Mouse (Mus musculus): ENCODE measurements around the gene Gm49336. TPM values are rescaled to one million over a fixed set of nuclear protein-coding genes. Genes with fewer than 3 reads are reported as not detected.

The Gm49336 gene
- total RNA-seq, 1 experiment = 29.6 TPM

- in situ Hi-C loops (cut with MboI; ENCODE audit: low sequenced_read_pairs in 2 of 2, unreplicated experiment in 2 of 2) = no loop called here
These were observed 80.3 kb downstream of the Gm49336 start for GRCm38 (mm10) chr14:60170845-60171610.

GRCm38 (mm10) chr14:60163367-60163766 is 87.9 kb downstream of the Gm49336 start:
- no peak for DNase-seq (ENCODE audit: low read depth, low spot score)
- Histone ChIP-seq H3K4me3 (ENCODE audit: insufficient read depth in 1 of 2, low read depth in 1 of 2, low read length in 2 of 2, poor library complexity in 1 of 2, severe bottlenecking in 1 of 2) (no peak overlapping the region), H3K27ac (ENCODE audit: insufficient read depth, low read depth, low read length, poor library complexity, severe bottlenecking) (no peak overlapping the region), H3K36me3 (ENCODE audit: control insufficient read depth, insufficient read depth, low read length, poor library complexity, severe bottlenecking) (no peaks in the 10 kb centered on the region), H3K9me3 (ENCODE audit: control insufficient read depth, insufficient read depth, low read depth, low read length) (no peaks in the 10 kb centered on the region), H3K4me1 (ENCODE audit: control insufficient read depth in 2 of 2, insufficient read depth in 2 of 2, low read length in 2 of 2, poor library complexity in 1 of 2) (no peaks in the 10 kb centered on the region), H3K9ac (ENCODE audit: insufficient read depth, low read depth, low read length, poor library complexity, severe bottlenecking) (no peak overlapping the region)
- in situ Hi-C loops (cut with MboI; ENCODE audit: low sequenced_read_pairs in 2 of 2, unreplicated experiment in 2 of 2) = no loop called here
- no peak for TF ChIP-seq ZC3H11A (IDR thresholded peaks at IDR 0.05; ENCODE audit: borderline replicate concordance, low read depth, low read length)

More at GRCm38 (mm10) chr14:60170845-60171610, 80.3 kb downstream of the Gm49336 start:
- DNase-seq (ENCODE audit: low read depth, low spot score) = no peak
- Histone ChIP-seq H3K27ac (ENCODE audit: insufficient read depth, low read depth, low read length, poor library complexity, severe bottlenecking) (no peak overlapping the region), H3K4me3 (ENCODE audit: insufficient read depth in 1 of 2, low read depth in 1 of 2, low read length in 2 of 2, poor library complexity in 1 of 2, severe bottlenecking in 1 of 2) (no peak overlapping the region), H3K9me3 (ENCODE audit: control insufficient read depth, insufficient read depth, low read depth, low read length) (no peaks in the 10 kb centered on the region), H3K36me3 (ENCODE audit: control insufficient read depth, insufficient read depth, low read length, poor library complexity, severe bottlenecking) (no peaks in the 10 kb centered on the region), H3K4me1 (ENCODE audit: control insufficient read depth in 2 of 2, insufficient read depth in 2 of 2, low read length in 2 of 2, poor library complexity in 1 of 2) (no peaks in the 10 kb centered on the region), H3K9ac (ENCODE audit: insufficient read depth, low read depth, low read length, poor library complexity, severe bottlenecking) (no peak overlapping the region)
- TF ChIP-seq CHD2 (IDR thresholded peaks at IDR 0.05; ENCODE audit: low read depth, low read length) = no peak

Other genes starting within 250 kb of the Gm49336 start
- gene Atp8a2, start 54.3 kb downstream of the Gm49336 start, total RNA-seq (2012; rRNA removed) = 0.62 and 1.1 TPM in 2 replicates
- gene Nupl1, start 76 bp downstream of the Gm49336 start, total RNA-seq (2012; rRNA removed) = not detected in 2 replicates
- gene Mtmr6, start 13.7 kb upstream of the Gm49336 start, total RNA-seq (2012; rRNA removed) = 6.5 and 8.4 TPM in 2 replicates
- gene Amer2, start 121.8 kb upstream of the Gm49336 start, total RNA-seq (2012; rRNA removed) = 0.09 and 0.26 TPM in 2 replicates

Data from ES-E14 (cell line).